Mouse (Mus musculus): ENCODE data around the gene Fanca.

- TF ChIP-seq CTCF (conservative IDR thresholded peaks at IDR 0.05; ENCODE audit: low read length) (no peak), NANOG (IDR thresholded peaks at IDR 0.05; ENCODE audit: borderline replicate concordance, low read length) (no peak), POU5F1 (IDR thresholded peaks at IDR 0.05; ENCODE audit: borderline replicate concordance, low read length) (no peak)
Observed at GRCm38 (mm10) chr8:123328552-123328951, 10.2 kb upstream of the Fanca start.

All from E14TG2a.4 (cell line).